Mouse (Mus musculus) forebrain, embryonic 13.5 days (tissue): ENCODE data around the gene Mier3. TPM values are rescaled to one million over a fixed set of nuclear protein-coding genes. Genes with fewer than 3 reads are reported as not detected.

Experiments
- ATAC-seq: fragments of 200-750 bp; cut with Nextera tagmentation; 2 replicates; pipeline ENCODE4 v1.8.0; 2017
- H3K27ac ChIP-seq: fragments of 300-500 bp; sonication (generic); 2 replicates; pipeline ENCODE4 v1.5.1; 2015; ENCODE audit warnings: inconsistent platforms, mild to moderate bottlenecking, moderate library complexity
- H3K27me3 ChIP-seq: fragments of 300-500 bp; sonication (generic); 2 replicates; pipeline ENCODE4 v1.6.1; 2015; ENCODE audit warnings: mild to moderate bottlenecking, inconsistent platforms
- H3K36me3 ChIP-seq: fragments of 300-500 bp; sonication (generic); 2 replicates; pipeline ENCODE4 v1.6.1; 2015; ENCODE audit warnings: mild to moderate bottlenecking, inconsistent platforms; ENCODE audit not compliant: poor library complexity, severe bottlenecking
- H3K4me1 ChIP-seq: fragments of 300-500 bp; sonication (generic); 2 replicates; pipeline ENCODE4 v1.6.1; 2015; ENCODE audit warnings: inconsistent platforms
- H3K4me2 ChIP-seq: fragments of 300-500 bp; sonication (generic); 2 replicates; pipeline ENCODE4 v1.6.1; 2015; ENCODE audit warnings: inconsistent platforms, mild to moderate bottlenecking, moderate library complexity
- H3K4me3 ChIP-seq: fragments of 300-500 bp; sonication (generic); 2 replicates; pipeline ENCODE4 v1.5.1; 2015; ENCODE audit warnings: mild to moderate bottlenecking, inconsistent platforms
- H3K9ac ChIP-seq: fragments of 300-500 bp; sonication (generic); 2 replicates; pipeline ENCODE4 v1.6.1; 2015; ENCODE audit warnings: mild to moderate bottlenecking, inconsistent platforms
- H3K9me3 ChIP-seq: fragments of 300-500 bp; sonication (generic); replicated peaks from 2 replicates; pipeline ENCODE4 v1.6.1; 2016; ENCODE audit warnings: inconsistent platforms
- WGBS: fragments of 180-500 bp; shearing (Covaris S2); methylation state at CpG from one replicate; pipeline ENCODE4 v1.1.7; 2015; 5-methylcytosine and 5-hydroxymethylcytosine counted together
- polyA plus RNA-seq: library from polyadenylated mRNA; unstranded; fragments of >200 nt; fragmentation: Nextera tagmentation; extraction: Ambion mirVana; gene quantifications from 2 replicates; pipeline ENCODE4 v1.2.1, GENCODE M21; 2015

Mier3 gene
- polyA plus RNA-seq, 1 experiment from 2014 or later = 19.8 TPM

GRCm38 (mm10) chr13:111719726-111720125 is 38.9 kb downstream of the Mier3 start:
- no peaks in the 10 kb centered on the region; the same call in 1 of the 2 replicates for H3K4me1 ChIP-seq
- H3K27me3 ChIP-seq = no peaks in the 10 kb centered on the region
- no peak overlapping the region for H3K4me2 ChIP-seq
- 73% methylated on average over 9 of the region's 9 CpGs for WGBS
- no peak overlapping the region for H3K9ac ChIP-seq
- ATAC-seq = no peak
- no peaks in the 10 kb centered on the region for H3K9me3 ChIP-seq
- H3K27ac ChIP-seq = no peak overlapping the region
- H3K4me3 ChIP-seq = no peak overlapping the region
- H3K36me3 ChIP-seq = peaks cover 30% of the 10 kb centered on the region

GRCm38 (mm10) chr13:111724811-111725164 is 44.0 kb downstream of the Mier3 start:
- Histone ChIP-seq H3K9me3 (peaks cover 4% of the 10 kb centered on the region), H3K4me3 (peak overlapping the region; percentile 62), H3K4me1 (peaks cover 5% of the 10 kb centered on the region), H3K27me3 (no peaks in the 10 kb centered on the region), H3K36me3 (no peaks in the 10 kb centered on the region), H3K9ac (peak overlapping the region; percentile 54), H3K27ac (no peak overlapping the region), H3K4me2 (peak overlapping the region; percentile 81)
- no peak for ATAC-seq
- WGBS = under 1% methylated on average over 18 of the region's 18 CpGs

GRCm38 (mm10) chr13:111725165-111726077 is 44.6 kb downstream of the Mier3 start:
- Histone ChIP-seq H3K27me3 (no peaks in the 10 kb centered on the region), H3K4me3 (peak overlapping the region; percentile 62), H3K4me2 (peak overlapping the region; percentile 81), H3K36me3 (no peaks in the 10 kb centered on the region), H3K9ac (peak overlapping the region; percentile 71), H3K9me3 (peaks cover 4% of the 10 kb centered on the region), H3K4me1 (peaks cover 5% of the 10 kb centered on the region), H3K27ac (peak overlapping the region; percentile 40; the same call in 1 of the 2 replicates)
- peak; percentile 99 for ATAC-seq
- under 1% methylated on average over 64 of the region's 65 CpGs for WGBS

GRCm38 (mm10) chr13:111726898-111727297 is 46.1 kb downstream of the Mier3 start:
- Histone ChIP-seq H3K27ac (no peak overlapping the region), H3K27me3 (no peaks in the 10 kb centered on the region), H3K36me3 (no peaks in the 10 kb centered on the region), H3K4me1 (peaks cover 5% of the 10 kb centered on the region), H3K9ac (no peak overlapping the region), H3K9me3 (peaks cover 4% of the 10 kb centered on the region), H3K4me2 (no peak overlapping the region), H3K4me3 (no peak overlapping the region)
- 93% methylated on average over 5 of the region's 5 CpGs for WGBS
- ATAC-seq = no peak

- Histone ChIP-seq H3K4me2 (no peak overlapping the region), H3K36me3 (no peaks in the 10 kb centered on the region), H3K27ac (no peak overlapping the region), H3K4me1 (no peaks in the 10 kb centered on the region), H3K27me3 (no peaks in the 10 kb centered on the region), H3K9me3 (no peaks in the 10 kb centered on the region), H3K4me3 (no peak overlapping the region), H3K9ac (no peak overlapping the region)
- no peak for ATAC-seq
- WGBS = 74% methylated on average over 7 of the region's 7 CpGs
These were observed 60.6 kb downstream of the Mier3 start for GRCm38 (mm10) chr13:111741204-111741990.

GRCm38 (mm10) chr13:111741991-111742615 is 61.3 kb downstream of the Mier3 start:
- no peaks in the 10 kb centered on the region for H3K4me1 ChIP-seq
- no peaks in the 10 kb centered on the region for H3K9me3 ChIP-seq
- no peaks in the 10 kb centered on the region for H3K27me3 ChIP-seq
- H3K4me3 ChIP-seq = no peak overlapping the region
- ATAC-seq = 0 out of 2 replicates have a peak, but pooled peaks have one; percentile 43
- no peaks in the 10 kb centered on the region for H3K36me3 ChIP-seq
- WGBS = 73% methylated on average over 6 of the region's 6 CpGs
- no peak overlapping the region for H3K9ac ChIP-seq
- H3K4me2 ChIP-seq = no peak overlapping the region
- no peak overlapping the region for H3K27ac ChIP-seq

GRCm38 (mm10) chr13:111744233-111745000 is 63.6 kb downstream of the Mier3 start:
- no peak for ATAC-seq
- WGBS = 88% methylated on average over 6 of the region's 6 CpGs
- H3K9ac ChIP-seq = no peak overlapping the region
- no peaks in the 10 kb centered on the region for H3K9me3 ChIP-seq
- H3K4me1 ChIP-seq = no peaks in the 10 kb centered on the region
- no peak overlapping the region for H3K4me2 ChIP-seq
- no peak overlapping the region for H3K4me3 ChIP-seq
- peaks cover 12% of the 10 kb centered on the region for H3K36me3 ChIP-seq
- H3K27me3 ChIP-seq = no peaks in the 10 kb centered on the region
- no peak overlapping the region for H3K27ac ChIP-seq

GRCm38 (mm10) chr13:111745216-111745615 is 64.4 kb downstream of the Mier3 start:
- Histone ChIP-seq H3K9me3 (no peaks in the 10 kb centered on the region), H3K27ac (no peak overlapping the region), H3K4me1 (no peaks in the 10 kb centered on the region), H3K4me2 (no peak overlapping the region), H3K9ac (no peak overlapping the region), H3K27me3 (no peaks in the 10 kb centered on the region), H3K4me3 (no peak overlapping the region), H3K36me3 (peaks cover 20% of the 10 kb centered on the region)
- WGBS = 82% methylated on average over 7 of the region's 7 CpGs
- no peak for ATAC-seq

- Histone ChIP-seq H3K9me3 (no peaks in the 10 kb centered on the region), H3K27ac (no peak overlapping the region), H3K4me1 (no peaks in the 10 kb centered on the region), H3K27me3 (no peaks in the 10 kb centered on the region), H3K36me3 (peaks cover 32% of the 10 kb centered on the region), H3K4me2 (no peak overlapping the region), H3K4me3 (no peak overlapping the region), H3K9ac (no peak overlapping the region)
- 95% methylated on average over 5 of the region's 5 CpGs for WGBS
- no peak for ATAC-seq
These were observed 66.1 kb downstream of the Mier3 start for GRCm38 (mm10) chr13:111746831-111747230.

GRCm38 (mm10) chr13:111748301-111749062 is 67.7 kb downstream of the Mier3 start:
- H3K9ac ChIP-seq = no peak overlapping the region
- 95% methylated on average over 28 of the region's 28 CpGs for WGBS
- no peak for ATAC-seq
- no peaks in the 10 kb centered on the region for H3K27me3 ChIP-seq
- no peaks in the 10 kb centered on the region for H3K9me3 ChIP-seq
- H3K4me1 ChIP-seq = no peaks in the 10 kb centered on the region
- no peak overlapping the region for H3K4me3 ChIP-seq
- no peak overlapping the region for H3K27ac ChIP-seq
- no peak overlapping the region for H3K4me2 ChIP-seq
- peaks cover 46% of the 10 kb centered on the region for H3K36me3 ChIP-seq

- ATAC-seq = no peak
- no peak overlapping the region for H3K27ac ChIP-seq
- H3K9me3 ChIP-seq = no peaks in the 10 kb centered on the region
- no peak overlapping the region for H3K4me2 ChIP-seq
- H3K4me3 ChIP-seq = no peak overlapping the region
- no peak overlapping the region for H3K9ac ChIP-seq
- H3K27me3 ChIP-seq = no peaks in the 10 kb centered on the region
- WGBS = 96% methylated on average over 6 of the region's 6 CpGs
- no peaks in the 10 kb centered on the region for H3K4me1 ChIP-seq
- H3K36me3 ChIP-seq = peaks cover 91% of the 10 kb centered on the region
These were observed 72.5 kb downstream of the Mier3 start for GRCm38 (mm10) chr13:111753321-111753720.
